Mouse (Mus musculus) left cerebral cortex, adult 8-10 months (tissue): ENCODE results near the gene Myg1. TPM values are rescaled to one million over a fixed set of nuclear protein-coding genes. Genes with fewer than 3 reads are reported as not detected.

Source experiments
- DNase-seq, 2 experiments: peaks; one replicate each; pipeline ENCODE4 v3.0.0; 2022; ENCODE audit warnings: low spot score in 2 of 2
- total RNA-seq, 4 experiments: library from RNA; stranded (reverse); gene quantifications; 2 replicates each; pipeline ENCODE4 v1.2.4; 2022

The Myg1 gene
- total RNA-seq, 4 experiments from 2014 or later: 59.3 to 63.4 (median 61.9) TPM

- DNase-seq: peak; percentile 55 to 71
These were observed 50.1 kb downstream of the Myg1 start for GRCm38 (mm10) chr15:102381575-102381974.

- DNase-seq: no peak
These were observed 52.2 kb downstream of the Myg1 start for GRCm38 (mm10) chr15:102383671-102384070.

GRCm38 (mm10) chr15:102386640-102387039, 55.1 kb downstream of the Myg1 start:
- DNase-seq: no peak

Other genes with a start within 250 kb of the Myg1 start
- gene Tns2, start 231.3 kb upstream of the Myg1 start, total RNA-seq: 10 to 100 TPM; 23.3 to 29.5 (median 24.3) TPM
- gene Spryd3, start 195.5 kb upstream of the Myg1 start, total RNA-seq: 100 to 1,000 TPM; 147 to 167 (median 161) TPM
- 10 to 100 TPM; 42.4 to 49.5 (median 45.5) TPM for gene Igfbp6, start 187.3 kb upstream of the Myg1 start, total RNA-seq
- under 1 TPM in 2 of 4 experiments, not detected in 2; 0.26 to 0.27 TPM for gene Soat2, start 181.2 kb upstream of the Myg1 start, total RNA-seq
- 10 to 100 TPM; 72.4 to 79.4 (median 73.1) TPM for gene Zfp740, start 128.5 kb upstream of the Myg1 start, total RNA-seq
- 10 to 100 TPM; 24.6 to 38.7 (median 31.1) TPM for gene Csad, start 127.0 kb upstream of the Myg1 start, total RNA-seq
- gene Itgb7, start 99.8 kb upstream of the Myg1 start, total RNA-seq: 1 to 10 TPM in 2 of 4 experiments, under 1 TPM in 2; 0.23 to 2.9 (median 1.7) TPM
- gene Rarg, start 74.2 kb upstream of the Myg1 start, total RNA-seq: 10 to 100 TPM; 13.5 to 16.8 (median 16.3) TPM
- not detected for gene Gm9918, start 61.1 kb upstream of the Myg1 start, total RNA-seq
- gene Mfsd5, start 52.3 kb upstream of the Myg1 start, total RNA-seq: 10 to 100 TPM; 38.3 to 48.5 (median 42.1) TPM
- 1 to 10 TPM in 3 of 4 experiments, under 1 TPM in 1; 0.91 to 1.5 (median 1.2) TPM for gene Espl1, start 35.4 kb upstream of the Myg1 start, total RNA-seq
- gene Pfdn5, start 5.6 kb upstream of the Myg1 start, total RNA-seq: 100 to 1,000 TPM; 457 to 497 (median 483) TPM
- 10 to 100 TPM; 20.1 to 25.3 (median 22.2) TPM for gene Aaas, start 19.1 kb downstream of the Myg1 start, total RNA-seq
- 1 to 10 TPM in 2 of 4 experiments, under 1 TPM in 2; 0.82 to 1.6 (median 1.0) TPM for gene Sp7, start 35.5 kb downstream of the Myg1 start, total RNA-seq
- 10 to 100 TPM; 30.3 to 44.7 (median 38.7) TPM for gene Sp1, start 74.4 kb downstream of the Myg1 start, total RNA-seq
- 1 to 10 TPM in 1 of 4 experiments, under 1 TPM in 3; 0.73 to 2.0 (median 0.92) TPM for gene Amhr2, start 113.7 kb downstream of the Myg1 start, total RNA-seq
- 10 to 100 TPM; 42.3 to 53.7 (median 44.3) TPM for gene Prr13, start 127.3 kb downstream of the Myg1 start, total RNA-seq
- gene Pcbp2, start 138.8 kb downstream of the Myg1 start, total RNA-seq: 100 to 1,000 TPM; 481 to 511 (median 488) TPM
- not detected for gene Gm10337, start 172.0 kb downstream of the Myg1 start, total RNA-seq
- 10 to 100 TPM; 85.6 to 93.8 (median 89.3) TPM for gene Map3k12, start 185.4 kb downstream of the Myg1 start, total RNA-seq
- 10 to 100 TPM; 30.3 to 37.4 (median 35.2) TPM for gene Tarbp2, start 186.5 kb downstream of the Myg1 start, total RNA-seq
- 1 to 10 TPM; 2.1 to 4.8 (median 3.2) TPM for gene Npff, start 193.2 kb downstream of the Myg1 start, total RNA-seq